Mouse (Mus musculus): ENCODE measurements around the gene Fbxo31. TPM values are rescaled to one million over a fixed set of nuclear protein-coding genes. Genes with fewer than 3 reads are reported as not detected.

Fbxo31 gene
- 32.4 and 73.4 TPM in 2 replicates for polyA plus RNA-seq (2021; fragmentation: Nextera tagmentation)
- long read RNA-seq, experiment 1, full-length matches to known transcripts: 316 of 425 reads
- long read RNA-seq, experiment 1, partial matches to known transcripts: 29 of 425 reads
- long read RNA-seq, experiment 1, other reads (novel, unspliced or antisense): 80 of 425 reads
- long read RNA-seq, experiment 2, full-length matches to known transcripts: 43 of 83 reads
- long read RNA-seq, experiment 2, partial matches to known transcripts: 13 of 83 reads
- long read RNA-seq, experiment 2, other reads (novel, unspliced or antisense): 27 of 83 reads

GRCm38 (mm10) chr8:121578676-121579451 is at the start of gene Fbxo31:
Gene Fbxo31, minus strand, starts transcription at chr8:121578806.

GRCm38 (mm10) chr8:121590203-121591177 is 11.9 kb upstream of the Fbxo31 start, which contains the start of gene Map1lc3b:
Gene Map1lc3b, plus strand, starts transcription at chr8:121590361.

DNA sequence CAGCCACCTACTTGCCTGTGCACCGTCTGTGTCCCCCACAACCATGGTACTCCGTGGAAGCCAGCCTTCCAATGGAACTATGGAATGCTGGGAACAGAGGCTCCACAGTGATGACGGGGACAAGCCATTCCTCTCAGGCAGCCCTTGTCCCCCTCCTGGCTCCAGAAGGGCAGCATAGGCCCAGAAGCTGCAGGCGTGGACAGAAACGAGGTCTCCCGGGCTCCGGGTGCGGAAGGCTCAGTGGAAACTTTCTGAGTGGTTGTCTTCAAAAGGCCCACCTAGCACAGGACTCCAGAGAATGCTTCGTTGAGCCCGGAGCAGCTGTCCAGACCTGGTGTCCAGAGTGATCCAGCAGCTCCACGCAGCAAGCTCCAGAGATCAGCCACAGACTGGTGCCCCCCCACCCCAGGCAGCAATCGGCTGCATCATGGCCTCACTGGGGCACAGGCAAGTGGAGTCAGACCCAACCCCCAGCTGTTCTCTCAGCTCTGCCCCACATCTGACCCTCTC is 34.3 kb downstream of the Fbxo31 start, which contains the start of gene 1700018B08Rik:
TSS of gene 1700018B08Rik (minus strand) at position 45 of the 510 bp plus-strand sequence.

Other genes starting within 250 kb of the Fbxo31 start
- gene 1700018B08Rik, start 34.5 kb downstream of the Fbxo31 start, polyA plus RNA-seq (2021; fragmentation: Nextera tagmentation): not detected in 2 replicates
- gene Map1lc3b, start 11.6 kb upstream of the Fbxo31 start, polyA plus RNA-seq (2021; fragmentation: Nextera tagmentation): 326 and 472 TPM in 2 replicates
- gene Zcchc14, start 74.1 kb upstream of the Fbxo31 start, polyA plus RNA-seq (2021; fragmentation: Nextera tagmentation): 4.4 and 4.6 TPM in 2 replicates
- 296 and 376 TPM in 2 replicates for gene Jph3, start 150.8 kb upstream of the Fbxo31 start, polyA plus RNA-seq (2021; fragmentation: Nextera tagmentation)